Mouse (Mus musculus): ENCODE data around the gene Dmbt1.

DNA sequence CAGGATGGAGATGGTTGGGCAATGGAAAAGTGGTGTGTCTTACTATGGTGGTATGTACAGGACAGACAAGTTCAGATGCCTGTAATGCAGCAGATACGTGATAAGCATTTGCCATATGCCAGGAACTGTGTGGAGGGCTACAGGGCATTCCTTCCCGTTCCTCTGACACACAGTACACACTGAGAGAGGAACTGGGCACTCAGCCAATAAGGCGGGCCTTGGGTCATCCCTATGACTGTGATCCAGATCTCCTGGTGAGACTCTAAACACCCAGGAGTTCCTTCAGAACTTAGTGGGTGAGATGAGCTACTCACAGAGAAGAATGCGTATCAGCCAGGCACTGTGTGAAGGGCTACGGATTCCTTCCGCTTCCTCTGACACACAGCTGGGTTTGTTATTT, 81.8 kb downstream of the Dmbt1 start:
- TF ChIP-seq CTCF (IDR thresholded peaks at IDR 0.05; ENCODE audit: low read depth) (no peak), EP300 (IDR thresholded peaks at IDR 0.05; ENCODE audit: low read depth) (no peak)

All from liver, embryonic 14.5 days (tissue).